Mouse (Mus musculus): Measurements from ENCODE around the gene Kirrel.

GRCm38 (mm10) chr3:87159190-87159589 lies 15.4 kb downstream of the Kirrel start:
- TF ChIP-seq MAX (IDR thresholded peaks at IDR 0.05; ENCODE audit: low read depth): no peak
- no peak for TF ChIP-seq REST (IDR thresholded peaks at IDR 0.05; ENCODE audit: insufficient read depth, insufficient read length)
- no peak for TF ChIP-seq POLR2A (IDR thresholded peaks at IDR 0.05; ENCODE audit: insufficient read length, low read depth)
- no peak for TF ChIP-seq MYOD1 (IDR thresholded peaks at IDR 0.05; ENCODE audit: control insufficient read depth in 1 of 3, insufficient read length in 2 of 3, low read depth in 2 of 3)
- TF ChIP-seq TCF12 (IDR thresholded peaks at IDR 0.05; ENCODE audit: insufficient read depth, poor library complexity, severe bottlenecking): no peak

Data from myocyte (in vitro differentiated cells).